Mouse (Mus musculus) cerebellum, adult 2 months (tissue): ENCODE measurements at regions not wholly inside any gene's neighbourhood (a gene's known extent, or its start where the extent isn't known, plus 50 kb on each side); places are given as distances from the start of the nearest gene placed in this dataset.

Experiments
- DNase-seq, 2 experiments: peaks; one replicate each; pipeline ENCODE4 v3.0.0; 2021
- H3K27ac ChIP-seq: fragments of 200-500 bp; 2 replicates; pipeline ENCODE4 v1.5.1; 2012; ENCODE audit warnings: low read length, control low read depth, inconsistent platforms; ENCODE audit not compliant: insufficient read depth
- H3K27me3 ChIP-seq: fragments of 200-500 bp; 2 replicates; pipeline ENCODE4 v1.6.1; 2012; ENCODE audit warnings: inconsistent platforms, mild to moderate bottlenecking, low read length, moderate library complexity; ENCODE audit not compliant: control insufficient read depth, insufficient read depth
- H3K4me1 ChIP-seq: fragments of 200-500 bp; 2 replicates; pipeline ENCODE4 v1.6.1; 2011; ENCODE audit warnings: low read length; ENCODE audit not compliant: control insufficient read depth, insufficient read depth
- H3K4me3 ChIP-seq: fragments of 200-500 bp; replicated peaks from 2 replicates; pipeline ENCODE3; 2011; ENCODE audit warnings: mild to moderate bottlenecking, low read depth, low read length, control low read depth; ENCODE audit not compliant: insufficient read depth
- CTCF ChIP-seq: fragments of 200-500 bp; IDR thresholded peaks from 2 replicates; pipeline ENCODE4 v1.5.1; 2011; ENCODE audit warnings: low read depth, mild to moderate bottlenecking, control low read depth, low read length, moderate library complexity, borderline replicate concordance; ENCODE audit not compliant: insufficient read depth
- POLR2A ChIP-seq: fragments of 200-500 bp; IDR thresholded peaks from 2 replicates; pipeline ENCODE4 v1.6.1; 2011; ENCODE audit warnings: low read length, control low read depth, borderline replicate concordance; ENCODE audit not compliant: insufficient read depth
- WGBS: fragments of 180-500 bp; shearing (Covaris S2); methylation state at CpG from one replicate; pipeline ENCODE4 v1.1.7; 2018; 5-methylcytosine and 5-hydroxymethylcytosine counted together

DNA sequence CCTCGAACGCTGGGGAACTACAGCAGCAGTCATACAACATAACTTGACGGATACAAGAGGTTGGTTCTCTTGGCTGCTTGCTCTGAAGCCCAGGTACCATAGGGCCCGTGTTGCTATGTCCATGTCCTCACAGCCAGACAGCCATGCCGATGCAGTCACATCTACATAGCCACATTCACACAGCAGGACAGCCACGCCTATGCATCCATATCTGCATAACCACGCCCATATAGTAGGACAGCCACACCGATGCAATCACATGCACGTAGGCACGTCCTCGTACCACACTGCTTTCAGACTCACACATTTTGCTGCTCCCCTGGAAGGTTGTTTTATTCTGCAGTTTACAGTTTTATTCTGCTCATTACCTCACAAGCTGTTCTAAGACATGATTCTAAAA lies 122.6 kb downstream of the Fam173b start:
- Histone ChIP-seq H3K4me3 (no peak overlapping the region), H3K4me1 (no peaks in the 10 kb centered on the region)
- no peak for TF ChIP-seq CTCF
- no peak for TF ChIP-seq POLR2A

DNA sequence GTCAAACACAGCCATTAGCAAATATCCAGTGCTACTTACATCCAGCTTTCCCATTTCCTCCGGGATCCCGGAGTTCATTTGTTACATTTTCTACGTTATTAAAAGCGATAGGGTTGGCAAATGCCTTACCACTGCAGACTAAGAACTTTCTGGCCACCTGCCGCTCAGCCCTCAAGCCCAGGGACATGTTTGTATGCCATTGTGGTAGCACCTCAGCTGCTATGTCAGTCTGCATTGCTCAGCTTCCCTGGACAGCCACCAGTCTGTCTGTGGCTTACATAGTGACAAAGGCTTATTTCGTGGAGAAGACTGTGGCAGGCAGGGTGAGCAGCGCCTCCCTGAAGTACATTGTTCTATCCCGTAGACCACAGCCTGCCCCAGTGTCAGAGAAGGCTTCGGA lies 127.5 kb downstream of the Fam173b start:
- DNase-seq: no peak
- 79% methylated on average over 9 of the region's 9 CpGs for WGBS
- no peaks in the 10 kb centered on the region for H3K4me1 ChIP-seq
- no peak overlapping the region for H3K27ac ChIP-seq
- H3K27me3 ChIP-seq: no peaks in the 10 kb centered on the region
- TF ChIP-seq POLR2A (no peak), CTCF (no peak)
- no peak overlapping the region for H3K4me3 ChIP-seq

More for the DNA sequence above, 122.6 kb downstream of the Fam173b start:
- no peak for DNase-seq
- Histone ChIP-seq H3K27me3 (no peaks in the 10 kb centered on the region), H3K27ac (no peak overlapping the region)
- 78% methylated on average over 11 of the region's 11 CpGs for WGBS

DNA sequence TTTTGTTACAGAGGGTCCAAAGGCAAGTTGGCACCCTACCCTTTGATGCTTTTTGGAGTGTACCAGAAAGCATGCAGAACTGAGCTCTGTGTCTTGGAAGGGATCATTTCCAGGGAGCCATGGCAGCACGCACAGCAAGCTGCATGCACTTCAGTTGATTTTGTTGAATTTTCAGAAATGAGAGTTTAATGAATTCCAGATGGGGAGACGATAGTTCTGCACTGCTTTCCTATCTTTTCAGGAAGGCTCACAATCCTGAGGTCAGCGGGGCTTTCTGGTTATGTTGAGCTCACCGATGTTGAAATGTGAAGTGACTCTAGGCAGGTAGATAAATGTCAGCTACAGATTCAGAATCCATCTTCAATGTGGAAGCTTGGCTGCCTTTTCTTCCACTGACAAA lies 140.0 kb downstream of the Fam173b start:
- H3K4me3 ChIP-seq: no peak overlapping the region
- no peak overlapping the region for H3K27ac ChIP-seq
- H3K4me1 ChIP-seq: no peaks in the 10 kb centered on the region
- H3K27me3 ChIP-seq: no peaks in the 10 kb centered on the region
- WGBS: 87% methylated on average over 4 of the region's 4 CpGs
- TF ChIP-seq POLR2A (no peak), CTCF (no peak)
- DNase-seq: no peak

GRCm38 (mm10) chr15:31744570-31744969 lies 142.9 kb downstream of the Fam173b start:
- no peak overlapping the region for H3K4me3 ChIP-seq
- WGBS: 62% methylated on average over 2 of the region's 2 CpGs
- no peak for DNase-seq
- H3K27ac ChIP-seq: no peak overlapping the region
- TF ChIP-seq CTCF: no peak
- TF ChIP-seq POLR2A: no peak
- H3K4me1 ChIP-seq: no peaks in the 10 kb centered on the region
- no peaks in the 10 kb centered on the region for H3K27me3 ChIP-seq

DNA sequence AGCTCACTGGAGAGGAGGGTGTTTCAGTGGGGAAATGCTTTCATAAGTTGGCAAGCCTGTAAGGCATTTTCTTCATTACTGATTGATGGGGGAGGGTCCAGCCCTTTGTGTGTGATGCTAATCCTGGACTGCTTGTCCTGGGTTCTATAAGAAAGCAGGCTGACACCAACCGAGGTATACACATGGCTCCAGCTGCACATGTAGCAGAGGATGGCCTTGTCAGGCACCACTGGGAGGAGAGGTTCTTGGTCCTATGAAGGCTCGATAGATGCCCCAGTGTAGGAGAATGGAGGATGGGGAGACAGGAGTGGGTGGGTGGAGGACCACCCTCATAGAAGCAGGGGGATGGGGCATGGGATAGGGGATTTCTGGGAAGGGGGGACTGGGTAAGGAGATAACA lies 151.0 kb downstream of the Fam173b start:
- DNase-seq: no peak
- H3K4me3 ChIP-seq: no peak overlapping the region
- H3K27me3 ChIP-seq: no peaks in the 10 kb centered on the region
- 78% methylated on average over 2 of the region's 2 CpGs for WGBS
- no peak overlapping the region for H3K27ac ChIP-seq
- TF ChIP-seq POLR2A: no peak
- no peak for TF ChIP-seq CTCF
- peaks cover 7% of the 10 kb centered on the region for H3K4me1 ChIP-seq

DNA sequence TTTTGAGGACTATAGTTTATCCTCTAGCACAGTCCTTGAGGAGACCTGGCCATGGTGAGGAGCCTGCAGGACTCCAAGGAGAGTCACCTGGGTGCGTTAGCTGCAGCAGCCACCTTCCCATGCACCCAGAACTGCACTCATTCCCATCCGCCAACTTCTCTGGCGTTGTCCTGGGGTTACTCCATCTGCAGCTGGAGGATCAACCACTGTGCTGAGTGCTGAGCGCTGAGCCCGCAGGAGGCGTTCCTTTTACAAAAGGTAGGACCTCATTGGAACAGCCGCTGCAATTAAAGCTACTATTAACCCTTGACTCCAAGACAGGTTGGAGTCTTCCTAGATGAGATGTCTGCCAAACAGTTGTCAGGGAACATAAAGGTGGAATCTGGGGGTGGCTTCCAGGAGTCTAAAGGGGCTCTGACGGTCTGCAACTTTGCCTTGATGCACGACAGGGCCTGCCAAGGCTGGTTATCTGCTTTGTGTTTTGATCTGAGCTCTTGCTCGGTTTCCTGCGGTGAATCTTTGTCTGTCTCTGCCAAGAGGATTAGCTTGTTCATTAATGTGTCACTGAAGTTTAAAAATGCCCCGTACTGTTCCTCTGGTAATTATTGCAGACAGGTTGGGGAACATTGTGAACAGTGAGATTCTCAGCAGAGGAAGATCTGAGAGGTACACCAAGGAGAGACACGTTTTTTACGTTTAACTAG lies 152.1 kb downstream of the Fam173b start:
- Histone ChIP-seq H3K27ac (no peak overlapping the region), H3K4me1 (peaks cover 7% of the 10 kb centered on the region), H3K27me3 (no peaks in the 10 kb centered on the region), H3K4me3 (no peak overlapping the region)
- DNase-seq: peak in 1 of 2 experiments; percentile 36
- TF ChIP-seq POLR2A: no peak
- no peak for TF ChIP-seq CTCF
- WGBS: 21% methylated on average over 14 of the region's 14 CpGs

- WGBS: 53% methylated on average over 12 of the region's 12 CpGs
- DNase-seq: no peak
- H3K27ac ChIP-seq: no peak overlapping the region
- H3K4me1 ChIP-seq: no peaks in the 10 kb centered on the region
- TF ChIP-seq CTCF (no peak), POLR2A (no peak)
- no peaks in the 10 kb centered on the region for H3K27me3 ChIP-seq
- no peak overlapping the region for H3K4me3 ChIP-seq
These were observed 167.6 kb downstream of the Fam173b start for GRCm38 (mm10) chr15:31768959-31769844.

DNA sequence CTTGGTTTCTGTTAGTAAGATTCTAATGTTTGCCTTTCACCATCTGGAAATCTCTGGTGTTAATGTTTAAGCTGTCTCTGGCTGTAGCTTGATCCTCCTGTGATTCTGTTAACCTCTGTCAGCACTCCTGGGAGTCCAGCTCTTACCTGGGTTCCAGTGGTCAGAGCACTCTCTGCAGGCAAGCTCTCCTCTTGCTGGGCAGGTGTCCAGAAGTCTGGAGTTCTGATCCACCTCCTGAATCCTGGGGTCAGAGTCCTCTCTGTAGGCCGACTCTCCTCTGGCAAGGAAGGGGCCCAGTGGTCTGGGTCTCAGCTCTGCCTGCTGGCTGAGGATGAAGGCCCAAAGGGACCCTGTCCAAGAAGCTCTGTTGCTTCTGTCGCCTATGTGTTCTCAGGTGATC lies 181.4 kb downstream of the Fam173b start:
- no peak for DNase-seq
- TF ChIP-seq CTCF (no peak), POLR2A (no peak)
- WGBS: 71% methylated on average over 2 of the region's 2 CpGs
- Histone ChIP-seq H3K27me3 (no peaks in the 10 kb centered on the region), H3K27ac (no peak overlapping the region), H3K4me1 (no peaks in the 10 kb centered on the region), H3K4me3 (no peak overlapping the region)

GRCm38 (mm10) chr15:31785022-31785421 lies 183.4 kb downstream of the Fam173b start:
- no peak for DNase-seq
- no peak overlapping the region for H3K4me3 ChIP-seq
- 81% methylated on average over 3 of the region's 3 CpGs for WGBS
- no peaks in the 10 kb centered on the region for H3K27me3 ChIP-seq
- H3K27ac ChIP-seq: no peak overlapping the region
- no peaks in the 10 kb centered on the region for H3K4me1 ChIP-seq
- no peak for TF ChIP-seq POLR2A
- TF ChIP-seq CTCF: no peak
